Mouse (Mus musculus) lung, adult 2 months (tissue): ENCODE data around the gene Tmem108.

ENCODE experiments used
- CTCF ChIP-seq: fragments of 200-500 bp; IDR thresholded peaks from 2 replicates; pipeline ENCODE4 v1.5.1; 2011; ENCODE audit warnings: mild to moderate bottlenecking, low read length, control low read depth; ENCODE audit not compliant: insufficient read depth
- POLR2A ChIP-seq: fragments of 200-500 bp; IDR thresholded peaks from 2 replicates; pipeline ENCODE4 v1.6.1; 2011; ENCODE audit warnings: low read depth, mild to moderate bottlenecking, control low read depth, low read length, borderline replicate concordance; ENCODE audit errors: extremely low read depth

DNA sequence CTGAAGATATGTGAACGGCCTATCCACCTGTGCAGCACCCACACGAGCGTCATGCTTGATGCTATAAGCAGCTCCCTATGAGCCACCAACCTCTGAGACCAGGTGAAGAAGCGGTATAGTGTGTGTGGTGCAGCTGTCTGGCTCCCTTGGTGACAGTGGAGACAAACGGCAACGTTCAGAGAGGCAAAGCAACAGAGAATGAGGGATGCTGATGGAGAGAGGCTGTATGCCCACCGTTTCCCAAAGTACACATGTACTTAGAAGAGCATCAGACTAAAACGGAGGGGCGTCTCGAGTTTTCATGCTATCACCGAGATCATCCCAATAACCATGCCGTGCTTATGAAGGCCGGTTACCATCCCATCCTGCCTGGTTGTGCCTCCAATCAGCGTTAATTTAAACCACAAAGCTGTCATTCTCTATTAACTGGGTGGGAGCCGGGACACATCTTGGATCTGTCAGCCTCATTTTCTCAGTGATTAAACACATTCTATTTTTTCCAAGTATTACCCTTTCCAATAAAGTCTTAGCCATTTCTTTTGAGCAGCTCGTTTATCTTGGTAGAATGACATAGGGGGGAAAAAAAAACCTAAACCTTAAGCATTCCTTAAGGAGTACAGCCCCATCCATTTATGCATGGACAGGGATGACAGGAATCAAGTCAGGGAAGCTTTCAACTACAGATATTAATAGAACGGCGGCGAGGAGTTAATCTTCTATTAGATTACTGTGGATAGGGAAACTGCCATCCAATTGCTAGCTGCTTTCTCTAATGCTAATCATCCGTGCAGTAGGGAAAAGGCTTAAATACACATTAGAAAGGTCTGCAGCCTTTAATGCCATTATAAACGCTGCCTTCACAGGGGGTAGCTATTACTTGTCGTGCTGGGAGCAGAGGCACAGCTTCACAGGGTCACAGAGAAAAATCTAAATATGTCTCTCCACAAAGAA is 214.7 kb downstream of the Tmem108 start:
- TF ChIP-seq CTCF, result no peak
- TF ChIP-seq POLR2A, result no peak
